32 mouse cellular contexts compared by ENCODE assay signal in genomic region chr12:81083146-81083545, GRCm38 (mm10).
"Had no signal": no experiment of that assay in that cellular context is flagged by ENCODE, and none has a peak within 500 bp of the region (broad histone marks: within the 10 kb centered on the region; RNA-seq: fewer than 3 reads in every experiment).

No protein-coding gene starts in this region.

- H3K27ac ChIP-seq: limb, embryonic 10.5 days; limb, embryonic 12.5 days; limb, embryonic 13.5 days; limb, embryonic 15.5 days; liver, embryonic 12.5 days; liver, embryonic 13.5 days; liver, embryonic 14.5 days; liver, embryonic 15.5 days; lung, embryonic 15.5 days; macrophage; midbrain, embryonic 10.5 days; midbrain, embryonic 12.5 days; midbrain, embryonic 13.5 days; midbrain, embryonic 15.5 days; neural tube, embryonic 12.5 days had no signal

- DNase-seq: left cerebral cortex, postnatal 4 days; liver; liver, embryonic 13.5 days; liver, postnatal 0 days; lung, adult 18-20 months; lung, adult 2 months; lung, embryonic 14.5 days; lung, postnatal 10 days; lung, postnatal 14 days; lung, postnatal 36 days; lung, postnatal 4 days; midbrain, embryonic 14.5 days had no signal

- H3K4me3 ChIP-seq: limb, embryonic 10.5 days; limb, embryonic 12.5 days; limb, embryonic 13.5 days; limb, embryonic 15.5 days; liver, embryonic 12.5 days; liver, embryonic 13.5 days; liver, embryonic 15.5 days; lung, embryonic 15.5 days; megakaryocyte, embryonic 14.5 days; midbrain, embryonic 10.5 days; midbrain, embryonic 12.5 days; midbrain, embryonic 13.5 days; midbrain, embryonic 15.5 days; myocyte; neural tube, embryonic 12.5 days had no signal

- H3K36me3 ChIP-seq: limb, embryonic 12.5 days; limb, embryonic 13.5 days; limb, embryonic 15.5 days; liver, embryonic 15.5 days; lung, embryonic 15.5 days; midbrain, embryonic 15.5 days had no signal

- H3K9me3 ChIP-seq: limb, embryonic 10.5 days; limb, embryonic 15.5 days; lung, embryonic 15.5 days had no signal

- ATAC-seq: liver, embryonic 12.5 days; liver, postnatal 0 days; lung, postnatal 0 days; midbrain, embryonic 13.5 days; midbrain, embryonic 15.5 days; midbrain, embryonic 16.5 days had no signal

- H3K4me1 ChIP-seq: limb, embryonic 12.5 days; limb, embryonic 13.5 days; limb, embryonic 15.5 days; liver, embryonic 12.5 days; liver, embryonic 13.5 days; liver, embryonic 15.5 days; lung, embryonic 15.5 days; megakaryocyte, embryonic 14.5 days; midbrain, embryonic 10.5 days; midbrain, embryonic 12.5 days; neural tube, embryonic 12.5 days had no signal

- H3K9ac ChIP-seq: limb, embryonic 12.5 days; limb, embryonic 13.5 days; limb, embryonic 15.5 days; liver, embryonic 12.5 days; liver, embryonic 13.5 days; liver, embryonic 14.5 days; liver, embryonic 15.5 days; liver, postnatal 0 days; lung, embryonic 14.5 days; lung, embryonic 15.5 days; midbrain, embryonic 12.5 days; midbrain, embryonic 13.5 days; midbrain, embryonic 15.5 days; neural tube, embryonic 12.5 days had no signal

- H3K4me2 ChIP-seq: limb, embryonic 12.5 days; limb, embryonic 13.5 days; limb, embryonic 15.5 days; liver, embryonic 11.5 days; liver, embryonic 12.5 days; liver, embryonic 13.5 days; liver, embryonic 15.5 days; lung, embryonic 14.5 days; lung, embryonic 15.5 days; midbrain, embryonic 11.5 days; midbrain, embryonic 12.5 days; midbrain, embryonic 13.5 days; midbrain, embryonic 15.5 days; neural tube, embryonic 12.5 days had no signal

- H3K27me3 ChIP-seq: limb, embryonic 12.5 days; limb, embryonic 13.5 days; limb, embryonic 15.5 days; liver, embryonic 12.5 days; liver, embryonic 13.5 days; liver, embryonic 15.5 days; lung, embryonic 15.5 days; midbrain, embryonic 12.5 days; midbrain, embryonic 13.5 days; midbrain, embryonic 15.5 days; neural tube, embryonic 12.5 days had no signal
